Mouse (Mus musculus): ENCODE measurements around the gene Nr1h2.

Nr1h2 gene

GRCm38 (mm10) chr7:44586930-44587329 is 33.2 kb upstream of the Nr1h2 start:
- intact Hi-C loops (cut with DNase I), result loop anchor here (10.0 kb wide), 1 partner anchor 58 kb away; no protein-coding TSS in a partner anchor

- intact Hi-C loops (cut with DNase I), result loop anchor here (10.0 kb wide), 1 partner anchor 58 kb away; no protein-coding TSS in a partner anchor
Measured at GRCm38 (mm10) chr7:44586518-44586917, 32.8 kb upstream of the Nr1h2 start.

DNA sequence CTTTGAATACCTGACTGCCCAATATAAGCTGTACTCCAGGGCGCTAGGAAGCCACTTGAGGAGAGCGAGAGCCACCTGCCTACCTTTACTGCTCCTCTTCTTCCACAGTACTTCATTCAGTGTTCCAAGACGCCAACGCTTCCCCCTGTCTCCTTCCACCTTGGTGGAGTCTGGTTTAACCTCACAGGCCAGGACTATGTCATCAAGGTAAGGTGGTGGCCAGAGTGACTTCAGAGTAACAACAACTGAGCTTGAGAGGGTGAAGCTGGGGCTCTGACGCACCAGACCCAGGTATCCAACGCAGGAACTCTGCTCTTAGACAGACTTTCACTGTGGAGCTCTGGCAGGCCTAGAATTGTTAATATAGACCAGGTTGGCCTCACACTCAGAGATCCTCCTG is 31.9 kb upstream of the Nr1h2 start:
- intact Hi-C loops (cut with DNase I), result loop anchor here (10.0 kb wide), 1 partner anchor 59 kb away; no protein-coding TSS in a partner anchor

DNA sequence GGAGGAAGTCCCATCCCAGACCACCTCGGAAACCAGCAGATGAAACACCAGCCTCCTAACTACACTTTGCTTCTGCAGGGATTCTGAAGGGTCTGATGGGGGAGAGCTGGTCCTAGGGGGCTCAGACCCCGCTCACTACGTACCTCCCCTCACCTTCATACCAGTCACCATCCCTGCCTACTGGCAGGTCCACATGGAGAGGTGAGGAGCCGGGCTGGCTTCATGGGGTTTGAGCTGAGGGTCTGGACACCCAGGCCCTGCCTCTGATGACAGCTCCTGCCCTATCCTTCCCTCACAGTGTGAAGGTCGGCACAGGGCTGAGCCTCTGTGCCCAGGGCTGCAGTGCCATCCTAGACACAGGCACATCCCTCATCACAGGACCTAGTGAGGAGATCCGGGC is 31.2 kb upstream of the Nr1h2 start:
- intact Hi-C loops (cut with DNase I), result loop anchor here (10.0 kb wide), 1 partner anchor 60 kb away; no protein-coding TSS in a partner anchor

DNA sequence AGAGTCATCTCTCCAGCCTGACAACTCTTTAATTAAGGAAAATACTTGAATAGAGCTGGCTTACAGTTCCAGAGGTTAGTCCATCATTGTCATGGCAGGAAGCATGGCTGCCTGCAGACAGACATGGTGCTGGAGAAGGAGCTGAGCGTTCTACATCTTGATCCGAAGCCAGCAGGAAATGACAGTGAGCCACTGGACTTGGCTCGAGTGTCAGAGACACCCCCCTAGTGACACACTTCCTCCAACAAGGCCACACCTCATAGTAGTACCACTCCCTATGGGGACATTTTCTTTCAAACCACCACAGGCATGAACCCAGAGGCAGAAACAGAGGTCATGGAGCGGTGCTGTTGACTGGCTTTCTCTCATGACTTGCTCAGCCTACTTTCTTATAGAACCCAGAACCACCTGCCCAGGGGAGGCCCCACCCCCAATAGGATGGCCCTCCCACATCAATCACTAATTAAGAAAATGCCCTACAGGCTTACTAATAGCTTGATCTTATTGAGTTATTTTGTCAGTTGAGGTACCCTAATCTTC is 30.6 kb upstream of the Nr1h2 start:
- intact Hi-C loops (cut with DNase I), result loop anchor here (10.0 kb wide), 1 partner anchor 60 kb away; no protein-coding TSS in a partner anchor

DNA sequence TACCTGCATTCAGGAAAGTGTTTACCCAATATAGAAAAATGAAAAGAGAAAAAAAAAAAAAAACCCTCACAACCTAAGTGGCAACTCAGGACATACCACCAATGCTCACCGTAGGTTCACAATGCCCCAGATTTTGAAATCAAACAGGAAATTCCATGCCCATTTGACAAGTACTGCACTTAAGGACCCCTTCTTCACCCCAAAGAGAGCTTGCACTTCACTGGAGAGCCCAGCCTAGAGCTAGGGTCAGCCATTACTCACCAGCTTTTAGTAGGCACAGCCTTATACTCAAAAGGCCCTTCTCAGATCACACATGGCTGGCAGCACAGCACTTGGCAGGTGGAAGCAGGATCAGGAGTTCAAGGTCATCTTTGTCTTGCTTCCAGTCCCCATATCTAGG is 29.4 kb upstream of the Nr1h2 start:
- intact Hi-C loops (cut with DNase I), result loop anchor here (10.0 kb wide), 1 partner anchor 62 kb away; no protein-coding TSS in a partner anchor

GRCm38 (mm10) chr7:44582709-44583108 is 29.0 kb upstream of the Nr1h2 start:
- intact Hi-C loops (cut with DNase I), result loop anchor here (10.0 kb wide), 1 partner anchor 62 kb away; no protein-coding TSS in a partner anchor

DNA sequence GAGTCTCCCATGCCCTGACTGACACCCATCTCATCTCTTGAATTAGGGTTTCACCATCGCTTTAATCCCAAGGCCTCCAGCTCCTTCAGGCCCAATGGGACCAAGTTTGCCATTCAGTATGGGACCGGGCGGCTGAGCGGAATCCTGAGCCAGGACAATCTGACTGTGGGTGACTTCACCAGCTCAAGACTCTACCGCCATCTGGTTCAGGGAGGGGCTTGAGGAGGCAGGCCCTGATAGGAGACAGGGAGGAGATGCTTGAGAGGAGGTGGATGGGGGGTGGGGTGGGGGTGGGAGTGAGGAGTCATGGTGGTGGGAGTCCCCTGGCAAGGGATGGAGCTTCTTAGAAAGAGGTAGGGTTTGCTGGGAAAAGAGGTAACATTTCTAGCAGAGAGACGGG is 27.9 kb upstream of the Nr1h2 start:
- intact Hi-C loops (cut with DNase I), result loop anchor here (10.0 kb wide), 1 partner anchor 63 kb away; no protein-coding TSS in a partner anchor

GRCm38 (mm10) chr7:44576333-44576844 is 22.6 kb upstream of the Nr1h2 start:
- intact Hi-C loops (cut with DNase I), result no loop called here

DNA sequence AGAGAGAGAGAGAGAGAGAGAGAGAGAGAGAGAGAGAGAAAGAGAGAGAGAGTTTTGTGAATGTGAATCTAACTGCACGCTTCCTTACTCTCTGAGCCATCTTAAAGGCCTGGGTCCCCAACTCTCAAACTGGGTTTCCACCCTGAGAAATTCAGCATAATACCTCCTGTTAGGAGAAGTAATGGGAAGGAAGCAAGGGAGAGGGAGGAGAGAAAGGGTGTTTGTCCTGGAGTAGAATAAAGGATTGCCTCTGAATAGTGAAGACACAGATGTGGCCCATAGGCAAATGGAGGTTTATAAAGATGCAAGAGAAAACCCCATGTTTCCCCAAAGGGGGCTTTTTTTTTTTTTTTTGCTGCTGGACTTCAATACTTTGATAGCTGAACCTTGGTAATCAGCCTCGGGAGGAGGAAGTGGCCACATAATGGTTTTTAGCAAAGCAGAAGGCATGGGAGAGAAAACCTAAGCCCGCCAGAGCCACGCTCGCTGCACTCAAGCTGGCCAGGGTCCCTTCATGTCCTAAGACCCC is 19.3 kb upstream of the Nr1h2 start:
- intact Hi-C loops (cut with DNase I), result no loop called here

- intact Hi-C loops (cut with DNase I), result no loop called here
Measured at GRCm38 (mm10) chr7:44572213-44572701, 18.5 kb upstream of the Nr1h2 start, which contains the start of gene Napsa. TSS of gene Napsa (plus strand) at chr7:44572380.

DNA sequence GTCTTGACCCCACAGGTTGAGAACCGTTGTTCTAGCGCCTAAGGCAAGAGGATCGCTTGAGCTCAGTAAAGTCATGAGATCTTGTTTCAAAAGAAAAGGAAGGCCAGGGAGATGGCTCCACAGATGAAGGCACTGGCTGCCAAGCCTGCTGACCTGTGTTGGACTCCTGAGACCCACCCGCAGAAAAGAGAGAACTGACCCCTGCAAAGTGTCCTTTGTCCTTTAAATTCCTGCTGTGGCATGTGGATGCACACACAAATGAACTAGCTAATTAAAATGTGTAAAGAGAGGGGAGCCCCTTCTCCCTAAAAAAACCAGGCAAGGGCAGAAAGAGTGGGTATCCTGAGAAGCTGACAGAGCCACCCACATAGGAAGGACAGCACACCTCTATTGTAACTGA is 18.1 kb upstream of the Nr1h2 start:
- intact Hi-C loops (cut with DNase I), result no loop called here

DNA sequence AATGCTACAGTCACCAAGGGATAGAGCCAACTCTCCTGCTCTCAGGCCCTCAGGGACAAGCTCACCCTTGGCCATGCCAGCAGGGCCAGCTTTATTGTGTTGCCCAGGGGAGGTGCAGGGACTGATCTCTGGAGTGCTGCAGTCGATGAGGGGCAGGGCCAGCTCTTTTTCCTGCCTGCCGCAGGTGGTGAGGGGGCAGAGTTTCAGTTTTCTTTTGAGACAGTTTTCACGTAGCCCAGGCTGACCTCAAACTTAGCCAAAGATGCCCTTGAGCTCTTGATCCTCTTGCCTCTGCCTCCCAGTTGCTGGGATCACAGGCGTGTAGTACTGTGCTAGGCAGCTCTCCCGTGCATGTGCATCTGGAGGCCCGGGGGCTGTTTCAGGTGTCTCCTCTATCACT is 17.2 kb upstream of the Nr1h2 start:
- intact Hi-C loops (cut with DNase I), result no loop called here

- intact Hi-C loops (cut with DNase I), result no loop called here
Measured at GRCm38 (mm10) chr7:44568803-44569202, 15.1 kb upstream of the Nr1h2 start.

GRCm38 (mm10) chr7:44565414-44565813 is 11.7 kb upstream of the Nr1h2 start:
- intact Hi-C loops (cut with DNase I), result no loop called here

DNA sequence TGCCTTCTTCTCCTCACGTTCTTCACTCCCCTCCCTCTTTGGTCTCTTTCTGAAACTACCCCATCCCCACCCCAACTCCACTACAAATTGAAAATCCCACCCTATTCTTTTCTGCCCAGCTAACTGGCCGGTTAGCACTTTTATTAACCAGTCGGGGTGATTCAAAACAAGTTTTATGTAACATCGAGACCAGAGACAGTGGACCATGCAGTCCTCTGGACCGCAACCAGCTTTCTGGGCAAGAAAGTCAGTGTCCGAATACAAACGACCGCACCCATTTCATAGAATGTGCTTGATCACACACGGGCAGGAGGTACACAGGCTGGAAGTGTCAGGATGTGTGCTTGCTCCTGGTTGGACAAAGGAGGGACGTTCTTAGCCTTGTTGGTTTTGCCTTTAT is 10.7 kb upstream of the Nr1h2 start:
- intact Hi-C loops (cut with DNase I), result loop anchor here (5.0 kb wide), 1 partner anchor 42 kb away; the partner anchor contains the start of gene Mybpc2

DNA sequence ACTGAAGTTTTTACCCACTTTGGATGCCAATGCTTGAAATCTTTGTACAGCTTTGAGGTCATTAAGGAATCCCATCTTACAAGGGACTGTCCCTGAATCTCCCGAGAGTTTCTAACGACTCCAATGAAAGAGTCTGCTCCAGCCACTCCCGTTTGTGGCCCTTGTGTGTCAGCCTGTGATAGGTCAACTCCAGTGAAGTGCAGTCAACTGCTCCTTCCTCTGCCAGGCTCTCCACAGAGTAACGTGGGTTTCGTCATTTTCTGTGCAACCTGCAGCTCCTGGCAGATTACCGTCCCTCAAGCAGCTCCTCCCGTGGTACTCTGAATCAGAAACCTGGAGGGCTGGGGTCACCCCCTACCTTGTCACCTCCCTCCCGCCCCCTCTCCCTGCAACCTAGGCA is 9.5 kb upstream of the Nr1h2 start:
- intact Hi-C loops (cut with DNase I), result loop anchor here (5.0 kb wide), 1 partner anchor 41 kb away; the partner anchor contains the start of gene Mybpc2

DNA sequence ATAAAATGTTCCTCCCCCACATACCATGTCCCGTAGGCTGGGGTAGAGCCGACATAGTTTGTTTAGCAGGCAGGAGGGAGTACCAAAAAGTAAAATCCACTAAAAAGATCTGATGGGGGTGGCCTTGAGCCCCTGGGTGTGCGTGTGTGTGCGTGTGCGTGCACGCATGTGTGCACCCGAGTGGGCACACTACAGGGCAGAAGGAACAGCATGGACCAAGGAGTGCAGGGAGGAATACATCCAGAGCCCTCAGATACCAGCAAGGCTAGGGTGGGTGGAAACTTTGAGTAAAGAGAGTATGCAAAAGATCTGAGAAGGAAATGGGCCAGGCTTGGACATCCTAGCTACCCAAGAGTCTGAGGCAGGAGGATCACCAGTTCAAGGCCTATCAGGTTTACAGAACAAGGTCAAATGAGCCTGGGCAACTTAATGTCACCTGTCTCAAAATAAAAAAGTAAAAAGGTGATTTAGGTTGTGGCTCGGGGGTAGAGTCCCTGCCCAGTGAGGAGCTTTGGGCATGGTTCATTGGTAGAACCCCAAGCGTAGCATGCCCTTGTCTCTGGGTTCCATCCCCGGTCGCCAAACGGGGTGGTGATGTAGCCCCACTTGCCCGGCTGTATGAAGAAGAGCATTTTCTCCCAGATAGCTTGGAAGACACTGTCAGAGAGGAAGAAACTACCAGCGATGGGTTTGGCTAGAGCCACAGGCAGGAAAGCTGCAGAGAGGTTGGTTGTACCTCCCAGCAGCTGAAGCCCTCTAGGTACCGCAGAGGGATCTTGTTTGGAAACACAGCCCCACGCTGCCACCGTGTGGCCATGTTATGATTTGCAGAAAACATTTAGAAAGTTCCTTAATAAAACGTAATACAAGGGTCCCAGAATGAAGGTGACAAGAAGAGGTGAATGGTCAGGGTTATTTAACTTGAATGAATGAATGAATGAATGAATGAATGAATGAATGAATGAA is 7.0 kb upstream of the Nr1h2 start:
- intact Hi-C loops (cut with DNase I), result loop anchor here (2.0 to 5.0 kb wide), 2 partner anchors 38 to 58 kb away; partner anchors contain the start of gene Mybpc2

- intact Hi-C loops (cut with DNase I), result no loop called here
Measured at GRCm38 (mm10) chr7:44557629-44558028, 3.9 kb upstream of the Nr1h2 start.

GRCm38 (mm10) chr7:44553196-44553764 is 471 bp downstream of the Nr1h2 start:
- intact Hi-C loops (cut with DNase I), result no loop called here

Measured in adrenal gland (tissue).